25 mouse cellular contexts compared by ENCODE assay signal in genomic region chr5:104381671-104382070, GRCm38 (mm10). TPM values are rescaled to one million over a fixed set of nuclear protein-coding genes. Genes with fewer than 3 reads are reported as not detected.
A peak's percentile ranks its signal among the peaks of the same experiment; 100 is the strongest.
DNase-seq lines count a peak whose midpoint lies in the region; ATAC-seq and TF ChIP-seq lines count a peak whose summit lies in the region.
"Had no signal": no experiment of that assay in that cellular context is flagged by ENCODE, and none has a peak within 500 bp of the region (broad histone marks: within the 10 kb centered on the region; RNA-seq: fewer than 3 reads in every experiment).

No protein-coding gene starts in this region.

- H3K9ac ChIP-seq in intestine, embryonic 14.5 days (ENCODE audit: low read length), result no peak overlapping the region
- no peak overlapping the region for H3K9ac ChIP-seq in intestine, postnatal 0 days (ENCODE audit: low read depth, low read length)
- H3K9ac ChIP-seq: embryonic facial prominence, embryonic 12.5 days; forebrain, embryonic 12.5 days had no signal

- H3K79me2 ChIP-seq in C2C12 (ENCODE audit: control insufficient read depth, insufficient read depth), result no peaks in the 10 kb centered on the region

- ATAC-seq in intestine, embryonic 14.5 days (replicated peaks; ENCODE audit: low FRiP score, low TSS enrichment, low read depth), result no peak
- no peak for ATAC-seq in intestine, postnatal 0 days
- ATAC-seq: activated CD4-positive, CD25-positive, alpha-beta regulatory T cell, adult 4 months; forebrain, embryonic 14.5 days; forebrain, embryonic 16.5 days had no signal

- WGBS in intestine, embryonic 14.5 days, result 60% methylated on average over 4 of the region's 7 CpGs
- WGBS in intestine, postnatal 0 days, result 70% methylated on average over 3 of the region's 7 CpGs

- H3ac ChIP-seq in C2C12 (ENCODE audit: control insufficient read depth, insufficient read length, low read depth), result no peak overlapping the region

- H3K9me3 ChIP-seq in intestine, embryonic 14.5 days (ENCODE audit: control insufficient read depth, low read length), result no peaks in the 10 kb centered on the region
- no peaks in the 10 kb centered on the region for H3K9me3 ChIP-seq in intestine, postnatal 0 days (ENCODE audit: control insufficient read depth)
- H3K9me3 ChIP-seq: embryonic facial prominence, embryonic 10.5 days; embryonic facial prominence, embryonic 12.5 days; forebrain, embryonic 10.5 days; forebrain, embryonic 12.5 days had no signal

- H3K4me1 ChIP-seq in intestine, embryonic 14.5 days (replicated peaks; ENCODE audit: control insufficient read depth, insufficient read depth, low read length), result no peaks in the 10 kb centered on the region; the same call in 1 of the 2 replicates
- H3K4me1 ChIP-seq in intestine, postnatal 0 days (replicated peaks; ENCODE audit: control insufficient read depth, insufficient read depth, low read length), result no peaks in the 10 kb centered on the region
- H3K4me1 ChIP-seq in embryonic fibroblast, embryonic 13.5 days (ENCODE audit: control insufficient read depth, insufficient read depth, low read length), result peaks cover 4% of the 10 kb centered on the region
- H3K4me1 ChIP-seq: embryonic facial prominence, embryonic 10.5 days; forebrain, embryonic 10.5 days; forebrain, embryonic 12.5 days had no signal

- H3K27me3 ChIP-seq in intestine, embryonic 14.5 days (replicated peaks; ENCODE audit: control insufficient read depth, insufficient read depth, low read length), result no peaks in the 10 kb centered on the region
- no peaks in the 10 kb centered on the region for H3K27me3 ChIP-seq in intestine, postnatal 0 days (replicated peaks; ENCODE audit: control insufficient read depth, insufficient read depth, low read length)
- H3K27me3 ChIP-seq in C2C12 (ENCODE audit: control insufficient read depth, insufficient read depth, insufficient read length), result no peaks in the 10 kb centered on the region
- H3K27me3 ChIP-seq: embryonic facial prominence, embryonic 12.5 days; forebrain, embryonic 12.5 days had no signal

- no peak overlapping the region for H3K4me2 ChIP-seq in intestine, embryonic 14.5 days (ENCODE audit: low read length)
- H3K4me2 ChIP-seq in intestine, postnatal 0 days (replicated peaks; ENCODE audit: low read depth), result no peak overlapping the region
- H3K4me2 ChIP-seq: embryonic facial prominence, embryonic 12.5 days; forebrain, embryonic 12.5 days had no signal

- no peak for TF ChIP-seq CTCF in intestine, postnatal 0 days (IDR thresholded peaks at IDR 0.05; ENCODE audit: low read depth)
- no peak for TF ChIP-seq CTCF in C2C12 (IDR thresholded peaks at IDR 0.05; ENCODE audit: control insufficient read depth, insufficient read depth, insufficient read length)
- TF ChIP-seq CTCF in embryonic fibroblast, embryonic 13.5 days (IDR thresholded peaks at IDR 0.05; ENCODE audit: borderline replicate concordance, insufficient read depth, low read length), result no peak

- no peaks in the 10 kb centered on the region for H3K79me3 ChIP-seq in C2C12 (ENCODE audit: low read depth)

- H3K36me3 ChIP-seq in intestine, embryonic 14.5 days (ENCODE audit: control insufficient read depth, insufficient read depth, low read length), result no peaks in the 10 kb centered on the region
- no peaks in the 10 kb centered on the region for H3K36me3 ChIP-seq in intestine, postnatal 0 days (ENCODE audit: control insufficient read depth, insufficient read depth)
- H3K36me3 ChIP-seq in C2C12 (ENCODE audit: control insufficient read depth, insufficient read depth), result no peaks in the 10 kb centered on the region
- H3K36me3 ChIP-seq: embryonic facial prominence, embryonic 10.5 days; embryonic facial prominence, embryonic 12.5 days; forebrain, embryonic 10.5 days; forebrain, embryonic 12.5 days had no signal

- TF ChIP-seq POLR2A in embryonic fibroblast, embryonic 13.5 days (IDR thresholded peaks at IDR 0.05; ENCODE audit: low read depth, low read length), result no peak

- peak; percentile 43 for DNase-seq in intestine, embryonic 14.5 days (ENCODE audit: low spot score)
- no peak for DNase-seq in neural tube, embryonic 10.5 days (ENCODE audit: extremely low spot score, low spot score)
- no peak for DNase-seq in kidney, adult 18-20 months
- DNase-seq in spleen, postnatal 14 days (ENCODE audit: low spot score in 2 of 2), result no peak
- DNase-seq: adrenal gland, adult 8-10 months; adrenal gland, postnatal 14 days; adrenal gland, postnatal 36 days; B cell, adult 2 months; cerebellum, adult 11-12 months; cerebellum, adult 2 months; cerebellum, adult 9-10 months; cerebellum, postnatal 10 days; cerebellum, postnatal 25 days had no signal

- no peak overlapping the region for H3K27ac ChIP-seq in intestine, embryonic 14.5 days (ENCODE audit: low read depth)
- H3K27ac ChIP-seq in intestine, postnatal 0 days (ENCODE audit: low read depth, low read length), result no peak overlapping the region
- peak overlapping the region; percentile 75; the same call in 1 of the 2 replicates for H3K27ac ChIP-seq in embryonic fibroblast, embryonic 13.5 days (ENCODE audit: insufficient read depth, low read length)
- H3K27ac ChIP-seq: embryonic facial prominence, embryonic 10.5 days; embryonic facial prominence, embryonic 12.5 days; forebrain, embryonic 10.5 days; forebrain, embryonic 12.5 days had no signal

- no peak overlapping the region for H3K4me3 ChIP-seq in intestine, embryonic 14.5 days (ENCODE audit: low read depth, low read length)
- no peak overlapping the region for H3K4me3 ChIP-seq in intestine, postnatal 0 days (ENCODE audit: low read depth, low read length)
- H3K4me3 ChIP-seq in C2C12 (ENCODE audit: insufficient read depth, poor library complexity, severe bottlenecking), result no peak overlapping the region
- no peak overlapping the region for H3K4me3 ChIP-seq in embryonic fibroblast, embryonic 13.5 days (ENCODE audit: insufficient read depth, low read length)
- H3K4me3 ChIP-seq: embryonic facial prominence, embryonic 10.5 days; embryonic facial prominence, embryonic 12.5 days; erythroblast, embryonic 14.5 days; forebrain, embryonic 10.5 days; forebrain, embryonic 12.5 days had no signal

TF ChIP-seq in C2C12, 6 proteins besides CTCF, POLR2A, EP300 and RAD21:
- TF ChIP-seq MAX (IDR thresholded peaks at IDR 0.05), result peak; percentile 49
- TF ChIP-seq USF1 (IDR thresholded peaks at IDR 0.05; ENCODE audit: low read depth), result peak; percentile 38
- TF ChIP-seq MYOG (IDR thresholded peaks at IDR 0.05; ENCODE audit: control insufficient read depth, extremely low read depth, insufficient read length), result no peak

RNA-seq across cellular contexts. Expression of gene Spp1, which starts 53.2 kb away (rescaled TPM):
- polyA plus RNA-seq in intestine, embryonic 14.5 days (2014; fragmentation: Nextera tagmentation; extraction: Ambion mirVana), result 2.6 and 91.2 TPM in 2 replicates
- polyA plus RNA-seq in intestine, postnatal 0 days (2015; fragmentation: Nextera tagmentation; extraction: Ambion mirVana), result 10.1 and 12.0 TPM in 2 replicates
- polyA plus RNA-seq in C2C12 (2012; fragmentation: generic; extraction: Trizol), result 1,843 TPM
- 2,527 and 5,389 TPM in 2 replicates for polyA plus RNA-seq in embryonic fibroblast, embryonic 13.5 days (2011; ENCODE audit: insufficient read length, low read depth, missing spikeins)
- polyA plus RNA-seq: erythroblast, embryonic 14.5 days had no signal

RNA-seq across cellular contexts. Expression of gene Mepe, which starts 56.5 kb away (rescaled TPM):
- polyA plus RNA-seq in intestine, embryonic 14.5 days (2014; fragmentation: Nextera tagmentation; extraction: Ambion mirVana), result not detected in 2 replicates
- polyA plus RNA-seq in intestine, postnatal 0 days (2015; fragmentation: Nextera tagmentation; extraction: Ambion mirVana), result not detected in 2 replicates
- not detected for polyA plus RNA-seq in C2C12 (2012; fragmentation: generic; extraction: Trizol)
- polyA plus RNA-seq in embryonic fibroblast, embryonic 13.5 days (2011; ENCODE audit: insufficient read length, low read depth, missing spikeins), result not detected in 2 replicates
- polyA plus RNA-seq: activated CD4-positive, CD25-positive, alpha-beta regulatory T cell, adult 4 months; cerebellum, adult 2 months; cortical plate, adult 2 months; embryonic facial prominence, embryonic 10.5 days; embryonic facial prominence, embryonic 12.5 days; erythroblast, embryonic 14.5 days; forebrain, embryonic 10.5 days; forebrain, embryonic 12.5 days; forebrain, embryonic 14.5 days; forebrain, embryonic 16.5 days had no signal

Comparison
In these comparisons a context has a peak if more than half of its experiments do, and no peak if none do; other contexts are left out.
1. RNA of gene Spp1, which starts 53.2 kb away (polyA plus RNA-seq): 2,527 to 5,389 TPM in embryonic fibroblast, embryonic 13.5 days and 1,843 TPM in C2C12 (single experiment); 2.6 to 91.2 TPM in intestine, embryonic 14.5 days and 10.1 to 12.0 TPM in intestine, postnatal 0 days; every median in the first group is over 10 times any median in the second.